Mouse (Mus musculus) heart, postnatal 10 days (tissue): ENCODE measurements around the gene Klhdc1. TPM values are rescaled to one million over a fixed set of nuclear protein-coding genes. Genes with fewer than 3 reads are reported as not detected.
A peak's percentile ranks its signal among the peaks of the same experiment; 100 is the strongest.

Experiments
- DNase-seq, 2 experiments: peaks; one replicate each; pipeline ENCODE4 v3.0.0; 2021
- intact Hi-C: fragments of 180-260 bp; cut with DNase I; formaldehyde crosslinking; loops from one replicate; pipeline ENCODE4 v1.15.1; 2025
- total RNA-seq, 2 experiments: library from RNA; stranded (reverse); gene quantifications; 2 replicates each; pipeline ENCODE4 v1.2.3; 2021

Klhdc1 gene
- total RNA-seq, result 10 to 100 TPM; 13.1 to 17.8 TPM

GRCm38 (mm10) chr12:69240876-69241275 lies at the start of gene Klhdc1:
Gene Klhdc1, plus strand, starts transcription at chr12:69241176.
- intact Hi-C loops, result no loop called here
- no peak for DNase-seq

GRCm38 (mm10) chr12:69191396-69191795 lies 49.6 kb upstream of the Klhdc1 start:
- DNase-seq, result no peak
- intact Hi-C loops, result loop anchor here (10.0 kb wide), 1 partner anchor 393 kb away; the partner anchor contains the start of gene Vcpkmt

GRCm38 (mm10) chr12:69192637-69193036 lies 48.3 kb upstream of the Klhdc1 start:
- no peak for DNase-seq

GRCm38 (mm10) chr12:69196444-69197377 lies 44.3 kb upstream of the Klhdc1 start, which contains the start of gene Gm49383:
Gene Gm49383, minus strand, starts transcription at chr12:69197104.
- DNase-seq, result peak; percentile 76 to 84
- intact Hi-C loops, result loop anchor here (5.0 to 10.0 kb wide), 2 partner anchors 101 to 388 kb away; partner anchors contain the start of genes Klhdc2 and Vcpkmt

More at GRCm38 (mm10) chr12:69192637-69193036, 48.3 kb upstream of the Klhdc1 start:
- intact Hi-C loops, result loop anchor here (10.0 kb wide), 1 partner anchor 392 kb away; the partner anchor contains the start of gene Vcpkmt

GRCm38 (mm10) chr12:69197378-69198163 lies 43.4 kb upstream of the Klhdc1 start:
- intact Hi-C loops, result loop anchor here (5.0 to 10.0 kb wide), 2 partner anchors 100 to 387 kb away; partner anchors contain the start of genes Klhdc2 and Vcpkmt

GRCm38 (mm10) chr12:69198164-69198535 lies 42.8 kb upstream of the Klhdc1 start, which contains the start of gene Dnaaf2:
Gene Dnaaf2, minus strand, starts transcription at chr12:69198429.
- intact Hi-C loops, result loop anchor here (5.0 to 10.0 kb wide), 2 partner anchors 99 to 387 kb away; partner anchors contain the start of genes Klhdc2 and Vcpkmt
- peak; percentile 76 to 82 for DNase-seq

More at GRCm38 (mm10) chr12:69197378-69198163, 43.4 kb upstream of the Klhdc1 start:
- DNase-seq, result peak; percentile 60 to 74

GRCm38 (mm10) chr12:69198985-69199384 lies 42.0 kb upstream of the Klhdc1 start:
- intact Hi-C loops, result loop anchor here (5.0 to 10.0 kb wide), 2 partner anchors 98 to 386 kb away; partner anchors contain the start of genes Klhdc2 and Vcpkmt
- no peak for DNase-seq

- no peak for DNase-seq
- intact Hi-C loops, result no loop called here
Observed at GRCm38 (mm10) chr12:69204052-69204833, 36.7 kb upstream of the Klhdc1 start, which contains the start of gene Gm49384. Gene Gm49384, minus strand, starts transcription at chr12:69204267.

GRCm38 (mm10) chr12:69207396-69207795 lies 33.6 kb upstream of the Klhdc1 start:
- intact Hi-C loops, result no loop called here
- DNase-seq, result no peak

- DNase-seq, result no peak
- intact Hi-C loops, result no loop called here
Observed at GRCm38 (mm10) chr12:69207926-69208325, 33.0 kb upstream of the Klhdc1 start.

GRCm38 (mm10) chr12:69208520-69208919 lies 32.5 kb upstream of the Klhdc1 start:
- intact Hi-C loops, result no loop called here
- no peak for DNase-seq

- no peak for DNase-seq
- intact Hi-C loops, result loop anchor here (2.0 kb wide), 1 partner anchor 86 kb away; the partner anchor contains the start of gene Klhdc2
Observed at GRCm38 (mm10) chr12:69210056-69210979, 30.7 kb upstream of the Klhdc1 start.

GRCm38 (mm10) chr12:69211057-69211456 lies 29.9 kb upstream of the Klhdc1 start:
- intact Hi-C loops, result loop anchor here (2.0 kb wide), 1 partner anchor 86 kb away; the partner anchor contains the start of gene Klhdc2
- peak; percentile 31 to 50 for DNase-seq

GRCm38 (mm10) chr12:69213186-69213777 lies 27.7 kb upstream of the Klhdc1 start:
- intact Hi-C loops, result no loop called here

GRCm38 (mm10) chr12:69214393-69214792 lies 26.6 kb upstream of the Klhdc1 start:
- intact Hi-C loops, result no loop called here
- DNase-seq, result no peak

More at GRCm38 (mm10) chr12:69213186-69213777, 27.7 kb upstream of the Klhdc1 start:
- DNase-seq, result no peak

GRCm38 (mm10) chr12:69215000-69215785 lies 25.8 kb upstream of the Klhdc1 start:
- intact Hi-C loops, result no loop called here
- peak; percentile 79 to 80 for DNase-seq

GRCm38 (mm10) chr12:69216587-69216986 lies 24.4 kb upstream of the Klhdc1 start:
- intact Hi-C loops, result no loop called here
- DNase-seq, result no peak
